Mouse (Mus musculus) heart, adult 8-10 months (tissue): ENCODE data around the gene Lrrc51. TPM values are rescaled to one million over a fixed set of nuclear protein-coding genes. Genes with fewer than 3 reads are reported as not detected.

ENCODE experiments used
- DNase-seq: peaks from one replicate; pipeline ENCODE4 v3.0.0; 2022; ENCODE audit warnings: low spot score
- microRNA-seq: library from miRNA; unstranded; fragments of <30 nt; microRNA quantifications from one replicate; pipeline ENCODE4 v1.2.0, GENCODE M21; 2022
- total RNA-seq, 4 experiments: library from RNA; stranded (reverse); gene quantifications; 2 replicates each; pipeline ENCODE4 v1.2.4; 2022

The Lrrc51 gene
- total RNA-seq, 4 experiments from 2014 or later: 4.3 to 6.2 (median 5.4) TPM

DNA sequence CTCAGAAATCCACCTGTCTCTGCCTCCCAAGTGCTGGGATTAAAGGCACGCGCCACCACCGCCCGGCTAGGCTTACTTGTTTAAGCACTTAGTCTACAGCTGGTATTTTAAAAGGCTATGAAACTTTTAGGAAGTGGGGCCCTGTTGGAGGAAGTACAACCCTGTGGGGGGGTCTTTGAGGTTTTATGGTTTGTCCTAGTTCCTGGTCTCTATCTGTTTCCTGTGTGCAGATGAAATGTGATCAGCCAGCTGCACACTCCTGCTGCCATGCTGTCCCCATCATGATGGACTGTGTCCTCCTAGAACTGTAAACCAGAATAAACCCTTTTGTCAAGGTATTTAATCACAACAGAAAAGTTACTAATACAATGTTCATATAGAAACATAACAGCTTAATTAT, 49.5 kb downstream of the Lrrc51 start:
- no peak for DNase-seq

DNA sequence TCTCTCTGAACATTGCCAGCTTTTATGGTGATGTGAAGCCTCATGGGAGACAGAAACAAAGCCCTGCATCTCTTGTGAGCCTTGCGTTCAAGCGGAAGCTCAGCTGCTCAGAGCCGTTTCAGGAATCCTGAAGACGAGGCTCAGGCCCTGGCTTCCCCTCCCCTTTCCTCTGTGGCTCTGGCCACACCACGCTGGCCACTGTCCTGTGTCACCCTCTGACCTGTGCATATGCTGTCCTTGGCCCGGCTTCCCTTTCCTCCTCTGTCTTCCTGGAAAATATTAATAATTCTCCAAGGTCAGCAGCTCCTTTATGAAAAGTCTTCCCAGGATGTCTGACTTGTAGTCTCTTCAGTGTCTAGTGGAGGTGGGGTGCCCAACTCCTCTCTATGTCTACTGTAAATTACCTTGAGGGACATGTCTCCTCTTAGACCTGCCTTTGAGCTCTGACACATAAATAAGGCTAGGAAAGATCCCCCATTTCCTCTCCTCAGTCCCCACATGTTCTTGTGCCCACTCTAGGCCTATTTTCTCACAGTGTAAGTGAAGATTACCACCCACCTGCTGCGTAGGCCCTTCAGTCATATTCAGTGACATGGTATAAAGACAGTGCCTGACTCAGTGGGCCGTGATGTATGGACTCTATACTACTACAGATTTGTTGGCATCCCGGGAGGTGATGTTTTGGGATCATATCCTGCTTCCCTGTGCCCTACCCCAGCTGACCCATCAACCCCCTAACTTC, 51.1 kb downstream of the Lrrc51 start:
- no peak for DNase-seq

DNA sequence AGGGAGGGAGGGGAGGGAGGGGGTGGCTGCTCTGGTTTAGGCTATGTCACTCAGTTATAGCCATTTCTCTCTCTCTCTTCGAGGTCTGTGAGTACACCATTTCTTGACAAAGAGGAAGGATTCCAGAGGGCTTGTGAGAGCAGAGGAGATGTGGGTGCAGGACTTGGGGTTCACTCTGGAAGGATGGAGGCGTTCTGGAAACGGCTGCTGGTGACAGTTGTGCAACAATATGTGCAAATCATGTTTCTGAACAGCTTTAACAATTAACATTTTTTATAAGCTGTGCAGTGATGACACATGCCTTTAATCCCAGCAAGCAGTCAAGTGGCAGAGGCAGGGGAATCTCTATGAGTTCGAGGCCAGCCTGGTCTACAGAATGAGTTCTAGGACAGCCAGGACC, 52.8 kb downstream of the Lrrc51 start:
- DNase-seq: no peak

DNA sequence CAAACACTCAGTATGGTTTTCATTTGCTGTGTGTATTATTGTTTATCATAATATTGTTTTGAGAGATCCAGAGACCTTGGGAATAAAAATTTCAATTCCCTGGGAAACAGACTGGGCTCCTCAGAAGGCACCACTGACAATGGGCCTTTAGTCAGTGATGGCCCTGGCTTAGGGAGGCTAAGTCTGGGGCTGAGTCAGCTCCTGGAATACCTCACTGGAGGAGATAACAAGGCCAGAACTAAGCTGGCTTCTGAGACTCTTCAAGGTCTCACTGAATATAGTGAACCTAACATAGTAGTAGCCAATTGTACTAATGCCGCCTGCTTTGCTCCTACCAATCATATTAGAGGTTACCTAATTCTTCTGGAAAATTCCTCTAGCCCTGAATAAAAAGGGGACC, 57.7 kb downstream of the Lrrc51 start:
- no peak for DNase-seq

DNA sequence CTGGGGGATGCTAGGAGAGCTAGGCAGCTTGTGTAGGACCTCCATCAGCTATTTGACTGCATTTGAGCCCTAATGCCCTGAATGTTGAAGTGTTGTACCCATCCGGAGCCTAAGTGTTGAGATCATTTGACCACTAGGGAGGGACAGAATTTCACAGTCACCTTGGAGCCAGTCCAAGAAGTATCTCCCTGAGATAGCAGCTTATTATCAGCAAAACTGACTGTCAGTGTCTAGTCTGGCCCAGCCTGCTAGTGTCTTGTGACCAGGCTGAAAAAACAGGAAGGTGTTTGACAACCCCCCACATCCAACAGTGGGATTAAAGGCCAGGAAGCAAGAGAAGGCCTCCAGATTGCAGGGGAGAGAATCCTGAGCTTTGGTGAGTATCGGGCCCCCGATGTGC, 62.4 kb downstream of the Lrrc51 start:
- no peak for DNase-seq

DNA sequence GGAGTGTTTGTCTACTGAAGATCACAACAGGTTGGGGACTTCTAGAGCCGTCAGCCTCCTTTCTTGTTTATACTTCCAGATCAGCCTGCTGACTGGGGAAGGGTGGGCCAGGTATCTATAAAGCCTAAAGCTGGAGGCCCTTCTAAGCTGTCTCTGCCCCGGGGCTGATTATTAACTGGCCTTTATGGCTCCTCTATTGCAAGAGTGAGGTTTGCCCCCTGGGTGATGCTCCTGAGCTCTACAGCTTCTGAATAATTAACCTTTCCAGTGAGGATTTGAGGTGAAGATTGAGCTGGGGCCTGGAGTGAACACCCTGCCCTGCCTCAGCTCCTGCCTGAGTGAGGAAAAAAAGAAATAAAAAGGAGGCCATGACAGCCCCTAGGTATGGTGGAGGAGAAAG, 63.1 kb downstream of the Lrrc51 start, which contains the start of gene Folr1:
Gene Folr1, minus strand, starts transcription at position 160 of the 400 bp plus-strand sequence.
- DNase-seq: no peak

DNA sequence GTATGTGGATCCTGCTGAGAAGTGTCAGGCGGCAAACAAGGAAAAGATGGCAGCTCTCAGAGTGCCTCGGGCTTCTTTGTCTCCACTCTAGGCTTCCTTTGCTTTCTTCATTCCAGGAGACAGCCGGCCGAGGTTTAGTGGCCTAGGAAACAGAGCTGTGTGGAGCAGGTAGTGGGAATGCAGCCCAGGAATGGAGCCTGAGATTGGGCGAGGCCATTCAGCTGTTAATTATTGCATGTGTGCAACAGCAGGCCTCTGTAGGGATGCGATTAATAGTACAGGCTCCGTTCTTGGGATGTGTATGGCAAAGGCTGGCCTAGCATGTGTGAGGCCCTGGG, 64.6 kb downstream of the Lrrc51 start:
- no peak for DNase-seq

DNA sequence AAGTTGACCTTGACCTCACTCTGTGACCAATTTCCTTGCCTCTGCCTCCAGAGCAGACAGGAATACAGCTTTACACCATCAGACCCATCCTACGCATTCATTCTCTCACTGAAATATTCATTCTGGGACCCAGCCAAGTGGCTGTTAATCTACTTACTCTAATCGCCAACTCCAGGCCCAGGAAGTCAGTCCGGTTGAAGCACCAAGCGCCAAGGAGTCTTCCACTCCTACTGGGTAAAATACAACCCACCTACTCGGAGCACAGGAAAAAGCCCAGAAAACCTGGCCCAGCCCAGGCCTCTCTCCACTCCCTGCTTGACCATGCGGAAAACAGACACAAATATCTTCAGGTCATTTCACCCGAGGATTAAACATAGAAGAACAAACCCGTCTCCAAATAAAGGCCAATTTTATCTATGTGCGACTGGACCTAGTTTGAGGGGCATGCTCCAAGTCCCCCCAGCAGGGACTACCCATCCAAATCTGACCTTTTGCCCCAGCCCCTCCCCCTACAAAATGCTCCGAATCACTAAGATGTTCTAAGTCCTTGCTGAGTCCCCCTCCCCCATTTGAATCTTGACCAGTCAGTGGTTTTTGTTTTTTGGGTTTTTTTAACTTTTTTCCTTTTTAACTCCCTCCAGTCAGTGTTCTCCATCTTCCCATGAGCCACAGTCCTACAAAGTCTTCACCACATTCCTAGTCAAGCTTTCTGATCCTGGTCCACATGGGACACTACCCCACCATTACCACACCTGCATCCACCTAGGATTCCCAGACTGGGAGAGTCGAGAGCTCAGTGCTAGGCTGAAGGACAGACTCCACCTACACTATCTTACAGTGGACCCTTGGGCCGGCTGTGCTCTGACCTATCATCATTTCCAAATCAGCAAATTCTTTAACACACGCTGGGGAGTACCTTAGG, 65.2 kb downstream of the Lrrc51 start:
- DNase-seq: no peak

DNA sequence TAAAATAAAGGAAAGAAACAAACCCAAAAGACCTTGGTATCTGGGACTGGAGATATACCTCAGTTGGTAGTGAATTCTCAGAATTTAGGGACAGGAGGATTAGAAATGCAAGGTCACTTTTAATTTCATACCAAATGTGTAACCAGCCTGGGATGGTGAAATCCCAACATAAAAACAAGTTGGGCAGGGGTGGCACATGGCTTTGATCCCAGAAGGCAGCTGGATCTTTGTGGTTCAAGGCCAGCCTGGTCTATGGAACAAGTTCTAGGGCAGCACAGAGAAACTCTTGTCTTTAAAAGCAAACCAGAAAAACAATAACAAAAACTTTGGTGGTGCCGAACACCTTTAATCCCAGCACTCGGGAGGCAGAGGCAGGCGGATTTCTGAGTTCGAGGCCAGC, 66.2 kb downstream of the Lrrc51 start:
- DNase-seq: no peak

DNA sequence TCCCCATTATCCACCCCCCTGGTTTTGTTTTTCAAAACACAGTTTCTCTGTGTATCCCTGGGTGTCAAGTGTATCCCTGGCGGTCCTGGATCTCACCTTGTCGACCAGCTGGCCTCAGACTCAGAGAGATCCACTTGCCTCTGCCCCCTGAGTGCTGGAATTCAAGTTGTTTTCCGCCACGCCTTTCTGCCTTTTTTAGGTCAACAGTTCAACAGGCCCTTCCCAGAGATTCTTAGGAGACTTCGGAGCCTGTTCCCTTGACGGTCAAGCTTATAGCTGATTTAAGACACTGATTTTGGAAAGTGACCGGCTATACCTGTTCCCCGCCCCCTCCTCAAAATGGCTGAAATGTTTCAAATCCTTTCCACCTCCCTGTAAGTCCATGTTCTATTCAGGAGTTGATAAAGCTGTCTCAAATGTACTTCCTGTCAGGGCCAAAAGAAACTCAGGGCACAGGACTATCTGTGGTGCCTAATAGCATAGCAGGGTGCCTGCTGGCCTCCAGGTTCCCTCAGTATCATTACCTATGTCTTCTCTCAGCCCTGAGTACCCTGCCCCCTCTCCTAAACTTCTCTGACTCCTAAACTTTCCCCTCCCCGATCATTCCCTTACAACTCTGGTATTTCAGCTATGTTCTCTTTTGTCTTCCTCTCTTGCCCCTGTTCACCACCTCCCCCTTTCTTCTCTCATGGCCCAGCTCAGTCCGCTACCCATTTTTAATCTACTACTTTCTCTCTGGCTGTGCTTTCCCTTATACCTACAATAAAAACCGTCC, 67.0 kb downstream of the Lrrc51 start:
- no peak for DNase-seq

DNA sequence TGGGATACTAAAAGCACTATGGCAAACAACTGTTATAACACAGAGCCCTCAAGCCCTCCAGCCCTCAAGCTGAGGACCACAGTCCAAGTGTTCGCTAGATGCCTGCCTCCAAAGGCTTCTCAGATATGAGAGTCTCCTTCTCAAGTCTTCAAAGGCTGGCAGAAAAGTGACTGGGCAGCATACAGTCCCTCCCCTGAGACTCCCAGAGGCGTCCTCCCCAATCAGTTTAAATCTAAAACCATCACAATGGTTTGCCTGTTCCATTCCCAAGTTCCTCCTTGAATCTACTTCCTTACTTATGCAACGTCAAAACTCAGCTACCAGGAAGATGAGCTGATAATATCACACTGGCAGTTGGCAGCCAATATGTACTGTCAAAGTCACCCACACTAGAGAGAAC, 70.3 kb downstream of the Lrrc51 start, which contains the start of gene Anapc15:
Gene Anapc15, plus strand, starts transcription at position 301 of the 400 bp plus-strand sequence.
- no peak for DNase-seq

Small RNA genes lying within 50 kb of the gene (microRNA-seq; reads per million reads assigned to microRNA genes)
- gene Gm22655: not detected

Other genes with a start within 250 kb of the Lrrc51 start
- gene Phox2a, start 115.6 kb downstream of the Lrrc51 start, total RNA-seq: under 1 TPM in 2 of 4 experiments, not detected in 2; 0.22 to 0.37 TPM
- gene Inppl1, start 95.7 kb downstream of the Lrrc51 start, total RNA-seq: 100 to 1,000 TPM; 174 to 207 (median 187) TPM
- 1 to 10 TPM; 3.1 to 5.9 (median 4.3) TPM for gene Folr2, start 76.7 kb downstream of the Lrrc51 start, total RNA-seq
- 10 to 100 TPM; 20.8 to 26.8 (median 24.9) TPM for gene Anapc15, start 70.2 kb downstream of the Lrrc51 start, total RNA-seq
- under 1 TPM in 1 of 4 experiments, not detected in 3; 0.44 TPM for gene Folr1, start 63.1 kb downstream of the Lrrc51 start, total RNA-seq
- gene Lamtor1, start 28.0 kb downstream of the Lrrc51 start, total RNA-seq: 100 to 1,000 TPM; 119 to 133 (median 122) TPM
- not detected for gene Tomt, start 27.5 kb downstream of the Lrrc51 start, total RNA-seq
- 100 to 1,000 TPM in 2 of 4 experiments, 10 to 100 TPM in 2; 90.6 to 103 (median 98.5) TPM for gene Numa1, start 216 bp upstream of the Lrrc51 start, total RNA-seq
- 10 to 100 TPM in 2 of 4 experiments, 1 to 10 TPM in 2; 7.1 to 15.8 (median 9.8) TPM for gene Il18bp, start 84.8 kb upstream of the Lrrc51 start, total RNA-seq
- 10 to 100 TPM; 19.4 to 25.8 (median 22.5) TPM for gene Rnf121, start 131.6 kb upstream of the Lrrc51 start, total RNA-seq
- 1 to 10 TPM; 4.9 to 8.4 (median 6.2) TPM for gene Xndc1, start 131.6 kb upstream of the Lrrc51 start, total RNA-seq
- gene Xntrpc, start 131.8 kb upstream of the Lrrc51 start, total RNA-seq: 1 to 10 TPM in 2 of 4 experiments, under 1 TPM in 2; 0.47 to 1.1 (median 0.82) TPM
- under 1 TPM in 2 of 4 experiments, not detected in 2; 0.11 to 0.87 TPM for gene Trpc2, start 149.2 kb upstream of the Lrrc51 start, total RNA-seq
- 100 to 1,000 TPM; 301 to 387 (median 344) TPM for gene Art1, start 167.8 kb upstream of the Lrrc51 start, total RNA-seq
- 10 to 100 TPM; 15.4 to 33.2 (median 23.0) TPM for gene Art5, start 175.6 kb upstream of the Lrrc51 start, total RNA-seq
- not detected for gene Chrna10, start 182.9 kb upstream of the Lrrc51 start, total RNA-seq